Mouse (Mus musculus) WW6 (cell line): ENCODE measurements around the gene Tspyl4.
"Not testable (repeated sequence)": the region's sequence is repeated elsewhere in the genome, so short reads cannot be mapped to it uniquely, and the experiment has no call there.

Experiments
- DNase-seq: peaks from one replicate; pipeline ENCODE4 v3.0.0-alpha.2; 2013; ENCODE audit warnings: low read depth, low spot score

Gene Tspyl4

DNA sequence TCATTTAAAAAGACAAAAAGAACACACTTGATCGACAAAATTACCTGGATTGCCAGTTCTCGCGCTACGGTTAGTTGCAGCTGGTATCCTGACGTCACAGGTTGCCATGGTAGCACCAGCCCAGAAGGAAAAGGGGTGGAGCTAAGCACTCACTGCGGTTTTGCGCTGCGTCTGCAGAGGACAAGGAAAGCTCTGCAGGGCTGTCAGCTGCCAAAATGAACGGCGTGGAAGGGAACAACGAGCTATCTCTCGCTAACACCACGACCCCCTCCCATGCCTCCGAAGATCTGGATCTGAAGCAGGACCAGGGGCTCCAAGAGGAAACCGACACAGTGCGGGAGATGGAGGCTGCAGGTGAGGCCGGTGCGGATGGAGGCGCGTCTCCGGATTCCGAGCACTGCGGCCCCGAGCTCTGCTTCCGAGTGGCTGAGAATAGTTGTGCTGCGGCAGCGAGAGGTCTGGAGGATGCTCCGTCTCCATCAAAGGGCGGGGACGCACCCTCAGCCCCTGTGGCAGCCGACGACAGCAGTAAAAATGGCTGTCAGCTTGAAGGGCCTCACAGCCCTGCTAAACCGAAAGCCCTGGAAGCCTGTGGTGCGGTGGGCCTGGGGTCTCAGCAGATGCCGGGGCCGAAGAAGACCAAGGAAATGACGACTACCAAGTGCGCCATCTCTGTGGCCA, at the start of gene Tspyl4:
Gene Tspyl4, plus strand, starts transcription at position 144 of the 681 bp plus-strand sequence.
- DNase-seq, result peak; percentile 86

DNA sequence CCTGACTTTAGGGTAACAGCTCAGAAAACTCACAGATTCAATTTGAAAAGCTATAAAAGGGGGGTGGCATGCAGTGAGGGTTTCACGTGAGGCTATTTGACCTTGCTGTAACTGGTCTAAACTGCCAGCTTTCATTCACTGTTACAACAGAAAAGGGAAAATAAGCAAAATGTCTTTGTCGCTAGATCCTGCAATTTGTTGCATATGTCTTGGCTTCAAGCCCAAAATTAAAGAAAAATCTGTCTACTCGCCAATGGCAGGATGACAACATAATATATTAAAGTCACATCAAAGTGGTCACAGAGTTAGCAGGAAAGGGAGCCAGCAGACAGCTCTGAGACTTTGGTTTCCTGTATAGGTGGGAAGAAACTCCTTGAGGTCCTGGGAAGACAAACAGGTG, 49.5 kb upstream of the Tspyl4 start:
- DNase-seq, result no peak

DNA sequence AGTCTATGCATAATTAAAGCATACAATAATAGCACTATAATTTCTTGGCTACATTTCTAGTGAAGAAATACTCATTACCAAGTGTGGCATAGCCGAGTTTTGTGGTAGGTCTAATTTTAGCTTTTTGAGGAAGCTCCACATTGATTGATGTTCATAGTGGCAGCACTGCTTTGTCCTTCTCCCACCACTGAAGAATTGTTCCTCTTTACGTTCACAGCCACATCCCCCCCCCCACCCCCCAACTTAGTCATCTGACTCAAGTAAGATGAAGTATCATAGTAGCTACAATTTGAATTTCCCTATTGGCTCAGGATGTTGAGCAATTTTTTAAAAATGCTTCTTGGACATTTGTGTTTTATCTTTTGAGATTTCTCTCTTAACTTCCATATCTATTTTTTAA, 47.6 kb upstream of the Tspyl4 start:
- DNase-seq, result no peak

DNA sequence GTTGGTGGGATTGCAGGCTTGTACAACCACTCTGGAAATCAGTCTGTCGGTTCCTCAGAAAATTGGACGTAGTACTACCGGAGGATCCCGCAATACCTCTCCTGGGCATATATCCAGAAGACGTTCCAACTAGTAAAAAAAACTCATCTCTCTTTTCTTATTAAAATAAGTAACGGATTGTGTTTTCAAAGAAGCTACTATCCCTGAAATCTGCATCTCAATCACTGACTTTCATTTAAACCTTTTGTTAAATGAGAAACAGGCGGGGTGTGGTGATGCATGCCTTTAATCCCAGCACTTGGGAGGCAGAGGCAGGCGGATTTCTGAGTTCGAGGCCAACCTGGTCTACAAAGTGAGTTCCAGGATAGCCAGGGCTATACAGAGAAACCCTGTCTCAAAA, 44.4 kb upstream of the Tspyl4 start:
- not testable (repeated sequence) for DNase-seq

DNA sequence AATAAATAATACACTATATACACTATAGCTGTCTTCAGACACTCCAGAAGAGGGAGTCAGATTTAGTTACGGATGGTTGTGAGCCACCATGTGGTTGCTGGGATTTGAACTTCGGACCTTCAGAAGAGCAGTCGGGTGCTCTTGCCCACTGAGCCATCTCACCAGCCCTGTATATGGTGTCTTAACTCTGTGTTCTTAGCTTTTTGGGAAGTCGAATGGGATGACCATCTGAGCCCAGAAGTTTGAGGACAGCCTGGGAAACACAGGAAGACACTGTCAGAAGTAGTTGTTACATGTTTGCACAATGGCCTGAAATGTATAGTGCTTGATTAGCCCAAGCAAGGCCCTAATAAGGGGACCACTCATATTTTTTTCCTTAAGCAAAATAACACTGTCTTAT, 32.1 kb upstream of the Tspyl4 start:
- DNase-seq, result no peak

DNA sequence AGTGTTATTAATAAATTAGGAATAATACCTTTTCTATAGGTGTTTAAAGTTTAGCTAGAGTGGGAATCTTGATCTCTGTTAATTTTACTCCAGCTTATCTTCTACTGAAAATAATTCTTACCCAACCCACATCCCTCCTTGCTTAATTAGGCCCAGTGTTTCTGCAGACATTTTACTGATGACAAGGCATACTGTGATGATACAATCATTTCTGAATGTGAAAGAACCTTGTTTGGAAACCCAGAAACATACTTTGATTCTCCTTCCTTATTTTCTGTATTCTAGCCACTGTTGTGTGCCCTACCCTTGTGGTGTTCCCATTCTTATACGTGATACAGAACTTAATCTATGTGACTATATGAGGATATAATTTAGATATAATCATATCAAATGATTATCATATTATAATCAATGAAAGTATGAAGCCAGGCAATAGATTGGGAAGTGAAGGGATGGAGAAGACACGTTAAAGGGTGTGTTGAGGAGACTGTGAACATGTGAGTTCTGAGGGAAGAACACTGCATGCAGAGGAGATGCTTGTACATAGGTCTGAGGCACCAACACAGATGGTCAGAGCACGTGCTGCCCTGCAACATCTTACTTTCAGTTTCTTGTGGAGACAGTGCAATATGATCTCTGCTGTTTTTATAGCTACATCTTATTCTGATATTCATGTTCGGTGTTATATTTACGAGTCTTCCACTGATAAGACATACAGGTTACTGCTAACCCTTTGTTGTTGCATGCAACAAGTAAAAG, 29.8 kb upstream of the Tspyl4 start:
- no peak for DNase-seq

DNA sequence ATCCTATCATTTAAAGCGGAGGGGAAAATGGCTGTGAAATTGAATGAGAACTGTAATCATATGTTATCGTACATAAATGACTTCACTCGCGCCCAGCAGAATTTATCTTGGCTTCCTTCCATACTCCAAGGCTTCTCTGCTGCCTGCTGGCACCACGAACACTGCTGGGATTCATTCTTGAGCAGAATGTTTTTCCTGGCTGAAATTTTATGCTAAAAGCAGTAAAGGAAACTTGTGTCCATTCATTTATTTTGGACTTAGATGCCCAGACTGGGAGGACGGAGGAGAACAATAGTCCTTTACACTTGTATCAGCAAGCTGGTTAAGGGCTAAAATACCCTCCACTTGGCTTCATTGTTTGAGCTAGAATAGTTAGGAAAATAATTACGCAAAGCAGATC, 25.6 kb upstream of the Tspyl4 start:
- DNase-seq, result no peak

DNA sequence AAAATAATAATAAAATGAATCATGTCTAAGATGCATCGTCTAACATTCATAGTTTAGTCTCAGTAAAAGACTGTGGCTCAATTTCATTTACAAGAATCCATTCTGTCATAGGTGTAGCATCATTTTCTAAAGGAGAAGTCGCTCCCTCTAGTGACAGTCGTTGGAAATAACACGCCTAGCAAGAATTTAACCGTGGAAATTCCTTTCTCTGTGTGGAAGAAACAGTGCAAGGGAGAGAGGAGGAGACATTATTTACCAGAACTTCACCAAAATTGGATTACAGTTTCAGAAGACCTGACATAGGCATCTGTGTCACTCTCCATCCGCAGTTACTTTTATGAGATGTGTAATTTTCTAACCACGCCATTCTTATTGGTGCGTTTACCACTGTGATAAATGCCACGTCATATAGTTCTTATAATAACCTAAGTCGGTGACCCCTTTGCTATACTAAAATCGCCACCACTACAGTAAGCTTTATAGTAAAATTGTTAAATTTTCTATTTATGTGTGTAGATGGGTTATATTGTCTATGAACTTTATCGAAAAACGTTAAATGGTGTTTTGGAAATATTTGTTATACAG, 16.6 kb upstream of the Tspyl4 start:
- peak; percentile 42 for DNase-seq

DNA sequence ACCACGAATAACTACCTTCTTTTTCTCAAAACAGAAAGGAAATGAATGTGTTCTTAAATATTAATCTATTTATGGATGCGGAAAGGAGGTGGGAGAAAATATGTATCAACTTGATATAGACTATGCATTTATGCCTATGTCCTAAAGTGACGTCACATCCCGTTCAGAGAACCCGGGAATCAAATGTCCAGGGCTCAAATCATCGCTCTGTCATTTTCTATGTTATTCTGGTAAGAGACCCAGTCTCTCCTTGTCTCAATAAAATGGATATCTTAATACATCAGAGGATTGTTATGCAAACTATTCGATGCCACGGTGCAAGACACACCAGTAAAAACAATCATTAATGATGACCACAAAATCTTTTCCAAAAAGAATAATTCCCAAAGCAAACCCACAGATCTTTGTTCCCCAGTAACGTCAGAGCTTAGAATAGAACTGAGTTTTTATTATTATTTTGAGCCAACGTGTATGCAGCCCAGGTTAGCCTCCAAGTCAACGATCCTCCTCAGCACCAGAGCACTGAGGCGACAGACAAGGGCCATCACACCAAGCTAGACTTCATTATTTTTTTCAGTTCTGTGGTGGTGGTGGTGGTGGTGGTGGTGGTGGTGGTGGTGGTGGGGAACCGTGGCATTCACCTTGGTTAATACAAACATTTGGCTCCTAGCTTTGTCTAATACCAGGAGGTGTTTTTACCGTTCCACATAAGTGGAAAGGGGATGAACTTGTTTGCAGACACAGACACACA, 15.9 kb upstream of the Tspyl4 start:
- no peak for DNase-seq

DNA sequence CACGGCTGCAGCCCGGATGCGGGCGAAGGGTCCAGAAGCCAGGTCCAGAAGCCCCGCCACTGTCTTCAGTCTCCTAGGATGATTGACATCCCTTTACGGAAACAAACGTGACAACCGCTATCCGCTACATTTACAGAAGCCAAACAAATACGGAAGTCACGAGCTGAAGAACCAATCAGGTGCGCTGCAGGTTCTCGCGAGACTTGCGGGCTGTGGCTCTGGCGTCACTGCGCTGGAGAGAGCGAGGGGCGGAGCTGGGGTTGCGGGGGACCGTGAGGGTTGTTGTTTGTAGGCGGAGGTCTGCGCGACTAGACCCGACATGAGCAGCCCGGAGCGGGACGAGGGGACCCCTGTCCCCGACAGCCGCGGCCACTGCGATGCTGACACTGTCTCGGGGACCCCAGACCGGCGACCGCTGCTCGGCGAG, 15.3 kb upstream of the Tspyl4 start, which contains the start of gene Tspyl1:
Gene Tspyl1, plus strand, starts transcription at position 229 of the 427 bp plus-strand sequence.
- peak; percentile 95 for DNase-seq

DNA sequence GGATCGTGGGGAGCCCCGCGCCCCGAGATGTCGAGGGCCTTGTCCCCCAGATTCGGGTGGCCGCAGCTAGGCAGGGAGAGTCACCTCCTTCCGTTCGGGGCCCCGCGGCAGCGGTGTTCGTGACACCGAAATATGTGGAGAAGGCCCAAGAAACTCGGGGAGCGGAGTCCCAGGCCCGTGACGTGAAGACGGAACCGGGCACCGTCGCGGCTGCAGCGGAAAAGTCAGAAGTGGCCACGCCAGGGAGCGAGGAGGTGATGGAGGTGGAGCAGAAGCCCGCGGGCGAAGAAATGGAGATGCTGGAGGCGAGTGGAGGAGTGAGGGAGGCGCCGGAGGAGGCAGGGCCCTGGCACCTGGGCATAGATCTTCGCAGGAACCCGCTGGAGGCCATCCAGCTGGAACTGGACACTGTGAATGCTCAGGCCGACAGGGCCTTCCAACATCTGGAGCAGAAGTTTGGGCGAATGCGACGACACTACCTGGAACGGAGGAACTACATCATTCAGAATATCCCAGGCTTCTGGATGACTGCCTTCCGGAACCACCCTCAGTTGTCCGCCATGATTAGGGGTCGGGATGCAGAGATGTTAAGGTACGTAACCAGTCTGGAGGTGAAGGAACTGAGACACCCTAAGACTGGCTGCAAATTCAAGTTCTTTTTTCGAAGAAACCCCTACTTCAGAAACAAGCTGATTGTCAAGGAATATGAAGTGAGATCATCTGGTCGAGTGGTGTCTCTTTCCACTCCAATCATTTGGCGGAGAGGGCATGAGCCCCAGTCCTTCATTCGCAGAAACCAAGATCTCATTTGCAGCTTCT, 14.6 kb upstream of the Tspyl4 start:
- no peak for DNase-seq

DNA sequence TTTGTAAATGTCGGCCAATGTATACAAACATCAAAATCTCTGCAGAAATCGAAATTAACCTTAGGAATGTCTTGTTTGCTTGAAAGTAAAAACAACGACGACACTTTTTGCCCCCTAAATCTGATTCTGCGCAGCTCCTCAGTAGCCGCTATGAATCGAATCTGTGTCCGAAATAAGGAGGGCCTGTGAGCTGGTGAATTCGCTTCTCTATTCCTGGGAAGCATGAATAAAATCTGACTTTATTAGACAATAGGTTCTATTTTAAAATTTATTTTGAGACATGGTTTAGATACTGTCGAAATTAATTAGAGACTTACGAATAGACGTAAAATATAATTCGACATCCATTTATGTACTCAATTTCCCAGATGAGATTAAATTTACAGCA, 337 bp upstream of the Tspyl4 start:
- DNase-seq, result no peak

DNA sequence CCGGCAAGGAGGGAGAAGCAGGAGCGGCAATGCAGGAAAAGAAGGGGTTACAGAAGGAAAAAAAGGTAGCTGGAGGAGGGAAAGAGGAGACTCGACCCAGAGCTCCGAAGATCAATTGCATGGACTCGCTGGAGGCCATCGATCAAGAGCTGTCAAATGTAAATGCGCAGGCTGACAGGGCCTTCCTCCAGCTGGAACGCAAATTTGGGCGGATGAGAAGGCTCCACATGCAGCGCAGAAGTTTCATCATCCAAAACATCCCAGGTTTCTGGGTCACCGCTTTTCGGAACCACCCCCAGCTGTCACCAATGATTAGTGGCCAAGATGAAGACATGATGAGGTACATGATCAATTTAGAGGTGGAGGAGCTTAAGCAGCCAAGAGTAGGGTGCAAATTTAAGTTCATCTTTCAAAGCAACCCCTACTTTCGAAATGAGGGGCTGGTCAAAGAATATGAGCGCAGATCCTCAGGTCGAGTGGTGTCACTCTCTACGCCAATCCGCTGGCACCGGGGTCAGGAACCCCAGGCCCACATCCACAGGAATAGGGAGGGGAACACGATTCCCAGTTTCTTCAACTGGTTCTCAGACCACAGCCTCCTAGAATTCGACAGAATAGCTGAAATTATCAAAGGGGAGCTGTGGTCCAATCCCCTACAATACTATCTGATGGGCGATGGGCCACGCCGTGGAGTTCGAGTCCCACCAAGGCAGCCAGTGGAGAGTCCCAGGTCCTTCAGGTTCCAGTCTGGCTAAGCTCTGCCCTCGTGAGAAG, 925 bp downstream of the Tspyl4 start:
- DNase-seq, result no peak

DNA sequence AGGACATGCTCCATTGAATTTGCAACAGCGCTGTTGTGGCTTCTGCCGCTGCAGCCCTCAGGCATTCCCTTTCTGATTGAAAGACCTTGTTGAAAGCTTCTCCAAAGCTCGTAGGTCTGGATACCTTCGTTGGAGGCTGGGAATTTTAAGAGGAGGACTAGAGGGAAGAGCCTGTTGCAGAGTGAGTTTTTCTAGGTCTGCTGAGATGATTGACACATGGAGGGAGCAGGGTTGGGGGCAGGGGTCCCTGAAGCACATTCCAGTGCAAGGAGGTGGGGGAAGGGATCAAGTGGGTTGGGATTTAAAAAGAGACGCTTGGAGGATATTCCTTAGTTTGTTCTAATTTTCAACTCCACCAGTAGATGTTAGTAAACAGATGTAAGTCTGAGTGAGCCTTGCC, 3.1 kb downstream of the Tspyl4 start:
- DNase-seq, result no peak

DNA sequence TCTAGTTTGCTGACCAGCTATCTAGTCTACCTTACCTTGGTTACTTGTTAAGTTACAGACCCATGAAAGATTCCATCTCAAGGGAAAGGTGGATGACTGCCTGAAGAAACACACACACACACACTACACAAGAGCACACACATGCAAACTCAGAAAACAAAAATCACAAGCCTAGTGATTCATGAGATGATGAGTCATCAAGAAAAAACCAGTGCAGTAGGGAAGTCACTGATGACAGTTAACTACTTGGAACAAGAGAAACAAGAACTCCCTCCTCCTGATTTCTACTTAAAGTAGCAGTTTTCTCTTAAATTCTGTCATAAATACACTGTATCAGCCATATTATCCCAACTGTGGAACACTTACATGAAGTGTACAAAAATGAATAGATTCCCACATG, 9.8 kb downstream of the Tspyl4 start:
- DNase-seq, result no peak

DNA sequence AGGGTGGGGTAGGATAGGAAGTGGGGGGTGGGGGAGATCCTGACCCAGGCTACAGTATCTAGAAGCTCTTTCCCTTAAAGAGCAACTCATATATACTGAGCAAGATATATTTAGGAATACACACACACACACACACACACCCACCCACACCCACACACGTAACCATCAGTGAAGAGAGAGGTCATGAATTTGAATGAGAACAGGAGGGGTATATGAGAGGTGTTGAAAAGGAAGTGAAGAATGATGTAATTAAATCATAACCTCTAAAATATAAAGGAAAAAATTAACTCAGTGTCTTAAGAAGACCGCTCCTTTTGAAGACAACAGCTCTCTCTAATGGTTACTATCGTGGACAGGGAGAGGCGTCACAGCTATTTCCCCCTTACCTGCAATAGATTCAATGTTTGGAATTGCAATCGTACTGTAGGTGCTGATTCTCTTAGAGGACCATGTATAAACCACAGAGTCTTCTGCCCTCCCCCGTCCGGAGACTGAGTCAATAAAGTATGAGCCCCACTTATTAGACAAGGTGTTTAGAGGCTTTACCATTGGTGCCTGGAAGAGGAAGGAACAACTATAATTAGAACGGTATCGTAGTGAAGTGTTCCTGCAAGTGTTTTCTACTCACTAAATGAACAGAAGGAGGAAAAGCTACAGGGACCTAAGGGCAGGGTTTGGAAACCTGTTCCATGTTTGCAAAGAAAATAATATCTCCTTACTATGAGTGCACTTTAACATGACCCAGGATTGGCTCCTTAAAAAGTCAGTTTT, 12.9 kb downstream of the Tspyl4 start:
- no peak for DNase-seq

DNA sequence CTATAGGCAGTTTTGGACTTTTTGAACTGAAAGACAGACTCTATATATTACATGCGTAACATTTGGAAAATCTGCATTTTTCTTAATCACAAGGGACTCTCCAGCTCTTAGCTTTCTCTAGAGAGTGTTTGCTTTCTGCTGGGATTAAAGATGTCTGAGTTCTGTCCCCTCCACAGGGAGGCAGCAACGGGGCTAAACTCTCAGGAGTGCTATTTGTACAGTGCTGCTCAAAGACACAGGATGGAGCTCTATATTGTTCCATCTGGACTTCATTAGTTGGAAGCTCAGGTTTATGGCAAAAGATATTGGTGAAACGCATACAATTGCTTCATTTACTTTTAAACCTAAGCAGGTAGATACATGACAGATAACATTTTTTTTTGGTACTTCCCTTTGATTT, 15.3 kb downstream of the Tspyl4 start:
- DNase-seq, result no peak

DNA sequence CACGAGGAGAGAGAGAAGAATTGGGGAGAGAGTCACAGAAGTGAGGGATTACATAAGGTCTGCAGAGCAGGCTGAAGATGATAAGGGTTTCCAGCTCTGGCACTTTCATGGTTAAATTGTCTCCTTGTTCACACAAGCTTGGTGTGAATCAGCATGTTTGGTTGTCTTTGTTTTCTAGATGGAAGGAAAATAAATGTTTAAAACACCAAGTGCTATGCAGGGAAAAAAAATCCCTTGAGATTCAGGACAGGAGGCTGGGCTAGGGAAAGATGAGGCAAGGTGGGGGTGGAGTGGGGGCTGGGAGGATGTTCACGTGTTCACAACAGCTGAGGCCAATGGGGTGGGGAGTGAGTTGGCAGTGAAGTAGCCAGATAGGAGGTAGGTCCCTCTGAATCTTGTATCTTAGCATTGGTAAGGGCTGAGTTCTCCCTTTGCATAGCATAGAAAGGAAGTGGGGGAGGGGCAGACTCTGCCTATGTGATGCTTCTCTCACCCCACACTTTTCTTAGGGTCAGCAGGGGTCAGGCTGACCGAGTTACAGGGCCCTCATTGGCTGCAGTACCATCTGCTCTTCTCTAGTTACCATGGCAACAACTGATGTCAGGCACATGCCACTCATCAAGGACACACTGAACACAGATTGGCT, 19.5 kb downstream of the Tspyl4 start:
- DNase-seq, result no peak

DNA sequence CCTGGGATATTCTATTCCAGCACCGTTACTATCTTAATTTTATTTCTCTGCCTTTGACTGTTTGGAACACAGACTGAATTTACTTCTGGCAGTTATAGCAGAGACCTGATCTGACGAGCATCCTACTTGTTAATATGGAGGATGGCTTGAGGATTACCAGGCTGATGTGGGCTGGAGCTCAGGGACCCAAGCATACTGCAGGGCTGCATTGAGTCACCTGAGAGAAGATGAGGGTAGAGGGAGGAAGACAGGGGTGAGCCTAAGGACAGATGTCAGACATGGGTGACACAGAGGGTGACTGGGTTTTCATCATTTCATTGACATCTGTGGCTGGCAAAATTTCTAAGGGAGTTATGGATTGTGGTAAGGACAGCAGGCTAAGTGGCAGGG, 20.0 kb downstream of the Tspyl4 start:
- DNase-seq, result no peak
